Mouse (Mus musculus): ENCODE measurements around the gene Dvl1. TPM values are rescaled to one million over a fixed set of nuclear protein-coding genes. Genes with fewer than 3 reads are reported as not detected.
A peak's percentile ranks its signal among the peaks of the same experiment; 100 is the strongest.

Gene Dvl1
- total RNA-seq, 2 experiments from 2014 or later: 16.2 to 49.5 TPM

DNA sequence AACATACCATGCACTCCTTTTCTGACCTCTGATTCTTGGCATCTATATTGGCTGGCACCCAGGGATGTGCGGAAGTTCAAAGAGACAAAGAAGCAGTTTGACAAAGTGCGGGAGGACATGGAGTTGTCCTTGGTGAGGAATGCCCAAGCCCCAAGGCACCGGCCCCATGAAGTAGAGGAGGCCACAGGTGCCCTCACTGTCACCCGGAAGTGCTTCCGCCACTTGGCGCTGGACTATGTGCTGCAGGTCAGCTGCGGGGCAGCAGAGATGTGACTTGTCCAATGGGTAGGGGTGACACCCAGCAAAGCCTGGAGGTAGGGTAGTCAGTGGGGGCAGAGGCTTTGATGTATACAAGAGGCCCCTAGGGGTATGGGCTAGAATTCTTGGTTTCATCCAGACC is 52.2 kb downstream of the Dvl1 start:
- ATAC-seq (replicated peaks; ENCODE audit: low FRiP score, low TSS enrichment, poor library complexity, severe bottlenecking): no peak

DNA sequence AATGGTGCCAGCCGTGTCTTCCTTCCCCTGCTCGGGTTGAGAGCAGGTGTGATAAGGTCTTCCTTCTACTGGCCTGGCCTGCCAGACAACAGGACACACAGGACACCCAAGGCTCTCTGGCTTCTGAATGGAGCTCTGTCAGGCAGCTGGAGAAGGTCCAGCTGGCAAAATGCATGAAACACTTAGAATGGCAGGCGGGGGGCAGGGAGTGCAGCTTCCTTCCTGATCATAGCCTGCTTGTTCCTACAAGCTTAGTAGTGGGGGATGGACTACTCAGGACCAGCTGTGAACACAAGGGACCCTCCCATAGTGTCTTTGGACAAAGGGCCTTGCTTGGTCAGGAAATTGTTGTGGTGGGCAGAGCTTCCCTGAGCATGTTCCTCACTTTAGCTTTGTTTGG is 54.0 kb downstream of the Dvl1 start:
- ATAC-seq (replicated peaks; ENCODE audit: low FRiP score, low TSS enrichment, poor library complexity, severe bottlenecking): no peak

DNA sequence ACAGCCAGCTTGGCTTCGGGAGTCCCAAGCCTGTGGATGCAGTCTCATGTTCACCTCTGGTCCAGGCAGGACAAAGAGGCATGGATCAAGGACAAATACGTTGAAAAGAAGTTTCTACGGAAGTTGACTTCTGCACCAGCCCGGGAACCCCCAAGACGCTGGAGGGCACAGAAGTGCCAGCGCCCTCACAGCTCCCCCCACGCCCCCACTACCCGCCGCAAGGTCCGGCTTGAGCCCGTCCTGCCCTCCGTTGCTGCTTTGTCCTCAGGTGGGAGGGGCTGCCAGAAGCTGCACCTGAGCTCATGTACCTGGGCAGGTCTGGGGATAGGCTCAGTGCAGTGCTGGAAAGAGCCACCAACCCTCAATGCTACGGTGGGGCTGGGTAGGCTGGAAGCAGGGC is 56.0 kb downstream of the Dvl1 start:
- ATAC-seq (replicated peaks; ENCODE audit: low FRiP score, low TSS enrichment, poor library complexity, severe bottlenecking): no peak

DNA sequence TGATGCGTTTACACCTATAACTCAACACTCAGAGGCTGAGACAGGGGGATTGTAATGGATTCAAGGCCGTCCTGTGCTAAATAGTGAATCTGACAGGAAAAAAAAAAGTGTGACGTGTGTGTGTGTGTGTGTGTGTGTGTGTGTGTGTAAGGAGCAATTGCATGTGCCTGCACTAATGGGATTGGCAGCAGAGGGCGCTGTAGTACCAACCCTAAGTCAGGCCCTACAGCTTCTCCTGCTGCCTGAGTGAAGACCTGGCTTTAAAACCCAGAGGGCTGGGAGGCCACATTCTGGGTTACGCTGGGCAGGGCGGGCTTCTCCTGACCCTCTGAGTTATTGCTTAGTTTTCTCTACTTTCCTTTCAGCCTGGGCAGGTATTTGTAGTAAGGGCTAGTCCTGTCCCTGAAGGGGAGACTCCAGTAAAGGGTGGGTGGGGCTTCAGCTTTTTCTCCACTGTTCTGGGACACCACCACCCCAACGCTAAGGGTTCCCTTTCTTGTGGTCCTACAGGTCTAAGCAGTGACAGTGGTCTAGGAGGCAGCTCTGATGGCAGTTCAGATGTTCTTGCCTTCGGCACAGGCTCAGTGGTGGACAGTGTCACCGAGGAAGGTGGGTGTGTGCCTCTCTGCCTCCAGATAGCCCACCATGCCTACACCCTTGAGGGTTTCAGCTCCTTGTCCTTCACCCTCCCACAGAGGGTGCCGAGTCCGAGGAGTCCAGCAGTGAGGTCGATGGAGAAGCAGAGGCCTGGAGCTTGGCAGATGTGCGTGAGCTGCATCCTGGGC is 57.3 kb downstream of the Dvl1 start:
- 0 out of 2 replicates have a peak, but pooled peaks have one; percentile 18 for ATAC-seq (replicated peaks; ENCODE audit: low FRiP score, low TSS enrichment, poor library complexity, severe bottlenecking)

DNA sequence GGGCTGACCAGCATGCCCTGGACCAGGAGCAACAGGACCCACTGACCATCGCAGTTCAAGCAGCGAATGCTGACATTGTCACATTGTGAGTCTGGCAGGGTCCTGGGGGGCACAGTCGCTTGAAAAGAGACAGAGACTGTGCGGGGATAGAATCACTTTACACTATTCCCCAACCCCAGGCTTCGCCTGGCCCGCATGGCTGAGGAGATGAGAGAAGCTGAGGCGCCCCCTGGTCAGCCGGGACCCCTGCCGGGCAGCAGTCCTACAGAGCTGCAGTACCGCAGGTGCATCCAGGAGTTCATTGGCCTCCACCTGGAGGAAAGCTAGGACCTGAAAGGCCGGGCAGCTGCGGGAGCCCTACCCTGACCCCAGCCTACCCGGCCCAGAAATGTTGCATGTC is 58.4 kb downstream of the Dvl1 start:
- ATAC-seq (replicated peaks; ENCODE audit: low FRiP score, low TSS enrichment, poor library complexity, severe bottlenecking): no peak

DNA sequence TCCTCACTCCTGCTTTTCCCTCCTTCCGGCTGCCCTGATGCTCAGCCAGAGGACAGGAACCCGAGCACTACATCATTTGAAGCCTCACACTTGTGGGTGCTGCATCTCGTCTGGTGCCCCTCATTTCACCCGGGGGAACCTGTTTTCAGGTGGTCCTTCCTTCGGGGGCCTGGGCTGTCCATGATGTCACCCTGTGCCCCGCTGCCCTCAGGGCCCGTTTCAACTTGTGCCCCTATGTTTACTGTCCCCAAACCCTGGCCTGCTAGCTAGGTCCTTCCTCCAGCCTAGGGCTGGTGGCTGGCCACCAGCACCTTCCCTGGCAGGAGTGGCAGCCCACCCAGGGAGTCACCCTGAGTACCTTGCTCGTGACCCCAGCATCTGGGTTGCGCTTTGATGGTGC is 58.9 kb downstream of the Dvl1 start:
- no peak for ATAC-seq (replicated peaks; ENCODE audit: low FRiP score, low TSS enrichment, poor library complexity, severe bottlenecking)

DNA sequence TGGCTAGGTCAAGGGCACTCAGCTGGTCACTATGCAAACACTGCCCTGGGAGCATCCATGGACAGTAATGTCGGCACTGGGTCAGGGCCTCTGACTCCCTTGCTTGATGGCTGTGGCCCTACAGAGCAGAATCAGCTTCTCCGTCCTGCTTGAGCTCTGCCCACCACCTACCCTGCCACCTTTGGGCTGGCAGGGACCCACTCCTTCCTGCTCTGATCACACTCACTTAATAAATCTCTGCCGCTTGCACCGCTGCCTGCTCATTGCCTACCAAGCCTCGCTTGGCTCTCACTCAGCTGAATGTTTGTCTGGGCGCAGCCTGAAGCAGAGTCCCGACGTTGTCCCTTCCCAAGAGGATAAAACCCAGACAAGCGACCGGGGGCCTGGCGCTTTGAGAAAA is 59.8 kb downstream of the Dvl1 start:
- no peak for ATAC-seq (replicated peaks; ENCODE audit: low FRiP score, low TSS enrichment, poor library complexity, severe bottlenecking)

DNA sequence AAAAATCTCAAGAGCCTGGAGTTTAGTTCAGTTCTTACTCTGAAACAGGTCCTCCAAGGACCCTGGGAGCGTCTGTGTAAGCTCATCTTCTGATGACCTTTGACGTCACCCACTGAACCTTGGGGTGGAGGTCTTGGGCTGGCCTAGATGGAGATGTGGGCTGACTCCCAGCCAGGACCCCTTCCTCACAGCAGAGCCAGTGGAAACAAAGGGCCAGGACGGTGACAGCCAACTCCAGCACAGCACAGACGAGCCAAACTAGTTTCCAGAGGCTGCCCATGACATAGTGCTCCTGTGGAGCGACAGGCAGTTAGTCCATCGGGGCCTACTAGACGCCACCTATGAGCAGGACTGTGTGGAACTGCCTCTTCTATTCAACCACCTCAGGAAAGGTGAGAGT is 61.1 kb downstream of the Dvl1 start:
- ATAC-seq (replicated peaks; ENCODE audit: low FRiP score, low TSS enrichment, poor library complexity, severe bottlenecking): no peak

DNA sequence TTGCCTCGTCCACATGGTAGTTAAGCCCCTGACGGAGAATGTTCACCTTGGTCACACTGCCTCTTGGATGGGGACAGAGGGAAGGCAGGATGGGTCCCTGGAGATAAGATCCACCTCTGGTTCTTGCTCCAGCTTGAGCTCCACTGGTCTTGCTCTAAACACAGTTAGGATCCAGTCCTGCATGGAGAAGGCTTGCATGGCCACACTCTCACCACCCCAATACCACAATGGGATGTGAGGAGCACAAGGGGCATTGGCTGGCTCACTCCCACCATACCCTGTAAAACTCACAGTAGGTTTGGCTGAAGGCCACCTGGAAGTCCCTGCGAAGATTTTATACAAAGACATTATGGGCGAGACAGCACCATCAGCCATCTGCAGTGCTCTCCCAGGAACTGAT is 61.5 kb downstream of the Dvl1 start:
- ATAC-seq (replicated peaks; ENCODE audit: low FRiP score, low TSS enrichment, poor library complexity, severe bottlenecking): no peak

Other genes starting within 250 kb of the Dvl1 start
- 45.1 and 60.2 TPM in 2 replicates for gene Slc35e2, start 246.0 kb upstream of the Dvl1 start, total RNA-seq (2014; fragmentation: Nextera tagmentation)
- 30.4 and 31.1 TPM in 2 replicates for gene Slc35e2, start 246.0 kb upstream of the Dvl1 start, total RNA-seq (2017)
- gene Cdk11b, start 222.5 kb upstream of the Dvl1 start, total RNA-seq (2014; fragmentation: Nextera tagmentation): 60.7 and 74.1 TPM in 2 replicates
- 44.7 and 67.9 TPM in 2 replicates for gene Cdk11b, start 222.5 kb upstream of the Dvl1 start, total RNA-seq (2017)
- gene Gm10563, start 202.0 kb upstream of the Dvl1 start, total RNA-seq (2014; fragmentation: Nextera tagmentation): not detected in 2 replicates
- gene Gm10563, start 202.0 kb upstream of the Dvl1 start, total RNA-seq (2017): not detected in 2 replicates
- not detected in 2 replicates for gene Mmp23, start 194.0 kb upstream of the Dvl1 start, total RNA-seq (2014; fragmentation: Nextera tagmentation)
- not detected in 2 replicates for gene Mmp23, start 194.0 kb upstream of the Dvl1 start, total RNA-seq (2017)
- 12.9 and 17.9 TPM in 2 replicates for gene Mib2, start 178.2 kb upstream of the Dvl1 start, total RNA-seq (2014; fragmentation: Nextera tagmentation)
- gene Mib2, start 178.2 kb upstream of the Dvl1 start, total RNA-seq (2017): 11.9 and 13.3 TPM in 2 replicates
- gene Fndc10, start 153.1 kb upstream of the Dvl1 start, total RNA-seq (2014; fragmentation: Nextera tagmentation): 1.1 and 2.8 TPM in 2 replicates
- gene Fndc10, start 153.1 kb upstream of the Dvl1 start, total RNA-seq (2017): 0.33 and 0.88 TPM in 2 replicates
- 83.5 and 90.2 TPM in 2 replicates for gene Ssu72, start 142.6 kb upstream of the Dvl1 start, total RNA-seq (2014; fragmentation: Nextera tagmentation)
- 75.3 and 94.1 TPM in 2 replicates for gene Ssu72, start 142.6 kb upstream of the Dvl1 start, total RNA-seq (2017)
- gene Tmem240, start 112.6 kb upstream of the Dvl1 start, total RNA-seq (2014; fragmentation: Nextera tagmentation): 0.17 and 0.20 TPM in 2 replicates
- under 0.01 and 0.65 TPM in 2 replicates for gene Tmem240, start 112.6 kb upstream of the Dvl1 start, total RNA-seq (2017)
- gene Atad3a, start 86.3 kb upstream of the Dvl1 start, total RNA-seq (2014; fragmentation: Nextera tagmentation): 123 and 206 TPM in 2 replicates
- gene Atad3a, start 86.3 kb upstream of the Dvl1 start, total RNA-seq (2017): 95.3 and 123 TPM in 2 replicates
- not detected in 2 replicates for gene Vwa1, start 72.7 kb upstream of the Dvl1 start, total RNA-seq (2014; fragmentation: Nextera tagmentation)
- 0.08 and 0.19 TPM in 2 replicates for gene Vwa1, start 72.7 kb upstream of the Dvl1 start, total RNA-seq (2017)
- not detected in 2 replicates for gene Tmem88b, start 61.5 kb upstream of the Dvl1 start, total RNA-seq (2014; fragmentation: Nextera tagmentation)
- gene Tmem88b, start 61.5 kb upstream of the Dvl1 start, total RNA-seq (2017): 0.09 TPM in 1 of 2 replicates, not detected in the other
- not detected in 2 replicates for gene Ankrd65, start 57.0 kb upstream of the Dvl1 start, total RNA-seq (2014; fragmentation: Nextera tagmentation)
- gene Ankrd65, start 57.0 kb upstream of the Dvl1 start, total RNA-seq (2017): not detected in 2 replicates
- gene Mrpl20, start 44.5 kb upstream of the Dvl1 start, total RNA-seq (2014; fragmentation: Nextera tagmentation): 189 and 239 TPM in 2 replicates
- 78.5 and 90.1 TPM in 2 replicates for gene Mrpl20, start 44.5 kb upstream of the Dvl1 start, total RNA-seq (2017)
- gene Ccnl2, start 34.9 kb upstream of the Dvl1 start, total RNA-seq (2014; fragmentation: Nextera tagmentation): 108 and 141 TPM in 2 replicates
- gene Ccnl2, start 34.9 kb upstream of the Dvl1 start, total RNA-seq (2017): 86.9 and 94.2 TPM in 2 replicates
- gene Aurkaip1, start 16.1 kb upstream of the Dvl1 start, total RNA-seq (2014; fragmentation: Nextera tagmentation): 108 and 182 TPM in 2 replicates
- gene Aurkaip1, start 16.1 kb upstream of the Dvl1 start, total RNA-seq (2017): 127 and 137 TPM in 2 replicates
- not detected in 2 replicates for gene Mxra8, start 7.7 kb upstream of the Dvl1 start, total RNA-seq (2014; fragmentation: Nextera tagmentation)
- not detected in 2 replicates for gene Mxra8, start 7.7 kb upstream of the Dvl1 start, total RNA-seq (2017)
- 1.2 TPM in 1 of 2 replicates, not detected in the other for gene Tas1r3, start 16.0 kb downstream of the Dvl1 start, total RNA-seq (2014; fragmentation: Nextera tagmentation)
- 0.19 TPM in 1 of 2 replicates, not detected in the other for gene Tas1r3, start 16.0 kb downstream of the Dvl1 start, total RNA-seq (2017)
- gene Cptp, start 22.0 kb downstream of the Dvl1 start, total RNA-seq (2014; fragmentation: Nextera tagmentation): 8.2 and 13.3 TPM in 2 replicates
- gene Cptp, start 22.0 kb downstream of the Dvl1 start, total RNA-seq (2017): 6.4 and 8.2 TPM in 2 replicates
- gene Ints11, start 22.1 kb downstream of the Dvl1 start, total RNA-seq (2014; fragmentation: Nextera tagmentation): 49.7 and 65.3 TPM in 2 replicates
- gene Ints11, start 22.1 kb downstream of the Dvl1 start, total RNA-seq (2017): 31.3 and 34.2 TPM in 2 replicates
- 24.6 and 44.0 TPM in 2 replicates for gene Pusl1, start 44.4 kb downstream of the Dvl1 start, total RNA-seq (2014; fragmentation: Nextera tagmentation)
- 32.7 and 40.2 TPM in 2 replicates for gene Pusl1, start 44.4 kb downstream of the Dvl1 start, total RNA-seq (2017)
- gene Acap3, start 44.4 kb downstream of the Dvl1 start, total RNA-seq (2014; fragmentation: Nextera tagmentation): 25.4 and 27.8 TPM in 2 replicates
- 9.0 and 23.4 TPM in 2 replicates for gene Acap3, start 44.4 kb downstream of the Dvl1 start, total RNA-seq (2017)
- 76.0 and 111 TPM in 2 replicates for gene Ube2j2, start 96.4 kb downstream of the Dvl1 start, total RNA-seq (2014; fragmentation: Nextera tagmentation)
- 133 and 145 TPM in 2 replicates for gene Ube2j2, start 96.4 kb downstream of the Dvl1 start, total RNA-seq (2017)
- gene C1qtnf12, start 114.9 kb downstream of the Dvl1 start, total RNA-seq (2014; fragmentation: Nextera tagmentation): 923 and 965 TPM in 2 replicates
- 161 and 357 TPM in 2 replicates for gene C1qtnf12, start 114.9 kb downstream of the Dvl1 start, total RNA-seq (2017)
- 7.6 and 9.4 TPM in 2 replicates for gene B3galt6, start 145.2 kb downstream of the Dvl1 start, total RNA-seq (2014; fragmentation: Nextera tagmentation)
- 11.0 and 11.7 TPM in 2 replicates for gene B3galt6, start 145.2 kb downstream of the Dvl1 start, total RNA-seq (2017)
- 48.2 and 74.4 TPM in 2 replicates for gene Sdf4, start 145.5 kb downstream of the Dvl1 start, total RNA-seq (2014; fragmentation: Nextera tagmentation)
- 137 and 143 TPM in 2 replicates for gene Sdf4, start 145.5 kb downstream of the Dvl1 start, total RNA-seq (2017)
- 2.5 and 6.9 TPM in 2 replicates for gene Tnfrsf4, start 166.4 kb downstream of the Dvl1 start, total RNA-seq (2014; fragmentation: Nextera tagmentation)
- gene Tnfrsf4, start 166.4 kb downstream of the Dvl1 start, total RNA-seq (2017): 1.8 and 5.6 TPM in 2 replicates
- gene Tnfrsf18, start 178.8 kb downstream of the Dvl1 start, total RNA-seq (2014; fragmentation: Nextera tagmentation): 3.7 and 7.5 TPM in 2 replicates
- gene Tnfrsf18, start 178.8 kb downstream of the Dvl1 start, total RNA-seq (2017): 2.6 and 7.0 TPM in 2 replicates
- not detected in 2 replicates for gene Ttll10, start 212.0 kb downstream of the Dvl1 start, total RNA-seq (2014; fragmentation: Nextera tagmentation)
- gene Ttll10, start 212.0 kb downstream of the Dvl1 start, total RNA-seq (2017): not detected in 2 replicates

Data from megakaryocyte-erythroid progenitor cell, adult 5-6 weeks (primary cell).